Mouse (Mus musculus): Measurements from ENCODE around the gene Olfr1251.
"Not testable (repeated sequence)": the region's sequence is repeated elsewhere in the genome, so short reads cannot be mapped to it uniquely, and the experiment has no call there.

The Olfr1251 gene

GRCm38 (mm10) chr2:89671836-89672235, at the start of gene Olfr1251:
Gene Olfr1251 (minus strand): TSS chr2:89671936.
- DNase-seq (ENCODE audit: low spot score in 2 of 2), result no peak

GRCm38 (mm10) chr2:89691980-89692379, 20.2 kb upstream of the Olfr1251 start:
- no peak for DNase-seq (ENCODE audit: low spot score in 2 of 2)

GRCm38 (mm10) chr2:89661367-89661766, 10.4 kb downstream of the Olfr1251 start, which contains the start of gene Olfr1250:
Gene Olfr1250 (minus strand): TSS chr2:89661467.
- DNase-seq (ENCODE audit: low spot score in 2 of 2), result no peak

GRCm38 (mm10) chr2:89634883-89635282, 36.9 kb downstream of the Olfr1251 start, which contains the start of gene Olfr1249:
Gene Olfr1249 (minus strand): TSS chr2:89634983.
- no peak for DNase-seq (ENCODE audit: low spot score in 2 of 2)

GRCm38 (mm10) chr2:89618145-89618544, 53.6 kb downstream of the Olfr1251 start, which contains the start of gene Olfr1248:
Gene Olfr1248 (minus strand): TSS chr2:89618245.
- DNase-seq (ENCODE audit: low spot score in 2 of 2), result not testable (repeated sequence)

Data from spleen, postnatal 14 days (tissue).